21 mouse cellular contexts compared by ENCODE assay signal in the genomic region with DNA sequence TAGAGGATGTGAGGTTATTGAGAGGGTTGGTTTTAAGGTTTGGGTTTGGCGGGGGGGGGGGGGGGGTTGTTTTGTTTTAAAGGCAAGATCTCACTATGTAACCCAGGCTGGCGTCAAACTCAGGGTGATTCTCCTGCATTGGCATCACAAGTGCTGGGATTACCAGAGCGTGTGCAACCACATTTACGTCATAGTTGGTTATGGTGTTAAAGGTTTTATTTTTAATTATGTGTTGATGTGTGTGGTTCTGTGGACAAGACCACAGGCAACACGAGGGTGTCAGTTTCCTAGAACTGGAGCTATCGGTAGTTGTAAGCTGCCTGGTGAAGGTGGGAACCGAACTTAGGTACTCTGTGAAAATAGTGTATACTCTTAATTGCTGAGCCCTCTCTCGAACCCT. TPM values are rescaled to one million over a fixed set of nuclear protein-coding genes. Genes with fewer than 3 reads are reported as not detected.
DNase-seq lines count a peak whose midpoint lies in the region; ATAC-seq and TF ChIP-seq lines count a peak whose summit lies in the region.
"Had no signal": no experiment of that assay in that cellular context is flagged by ENCODE, and none has a peak within 500 bp of the region (broad histone marks: within the 10 kb centered on the region; RNA-seq: fewer than 3 reads in every experiment).

No protein-coding gene starts in this region.

- no peaks in the 10 kb centered on the region for H3K9me3 ChIP-seq in forebrain, embryonic 10.5 days
- no peaks in the 10 kb centered on the region for H3K9me3 ChIP-seq in forebrain, embryonic 13.5 days (replicated peaks)
- H3K9me3 ChIP-seq: heart, embryonic 13.5 days had no signal

- no peak overlapping the region for H3K9ac ChIP-seq in forebrain, embryonic 13.5 days
- H3K9ac ChIP-seq: heart, embryonic 13.5 days; hindbrain, embryonic 14.5 days had no signal

- H3K36me3 ChIP-seq in forebrain, embryonic 10.5 days (replicated peaks), result no peaks in the 10 kb centered on the region
- H3K36me3 ChIP-seq in forebrain, embryonic 13.5 days (ENCODE audit: poor library complexity, severe bottlenecking), result no peaks in the 10 kb centered on the region
- H3K36me3 ChIP-seq in spleen, adult 2 months (ENCODE audit: control insufficient read depth, insufficient read depth, low read length), result no peaks in the 10 kb centered on the region
- no peaks in the 10 kb centered on the region for H3K36me3 ChIP-seq in splenic B cell, adult 2 months (ENCODE audit: control insufficient read depth, insufficient read depth, low read length, poor library complexity, severe bottlenecking)
- H3K36me3 ChIP-seq: heart, embryonic 13.5 days had no signal

- TF ChIP-seq POLR2A in spleen, adult 2 months (IDR thresholded peaks at IDR 0.05; ENCODE audit: low read depth, low read length), result no peak

- no peak overlapping the region for H3K4me3 ChIP-seq in forebrain, embryonic 10.5 days
- H3K4me3 ChIP-seq in forebrain, embryonic 13.5 days, result no peak overlapping the region
- H3K4me3 ChIP-seq in spleen, adult 2 months (ENCODE audit: extremely low read depth, insufficient read depth, insufficient read length), result no peak overlapping the region
- H3K4me3 ChIP-seq: heart, embryonic 13.5 days had no signal

- H3K27ac ChIP-seq in forebrain, embryonic 10.5 days, result peak overlapping the region; percentile 71; the same call in 1 of the 2 replicates
- no peak overlapping the region for H3K27ac ChIP-seq in forebrain, embryonic 13.5 days
- peak overlapping the region; percentile 48 for H3K27ac ChIP-seq in spleen, adult 2 months (ENCODE audit: insufficient read depth, low read length)
- H3K27ac ChIP-seq: hindbrain, embryonic 14.5 days had no signal

- no peak for TF ChIP-seq CTCF in spleen, adult 2 months (IDR thresholded peaks at IDR 0.05; ENCODE audit: extremely low read depth, insufficient read depth, insufficient read length, insufficient replicate concordance)

- 85% methylated on average over 8 of the region's 8 CpGs for WGBS in forebrain, embryonic 10.5 days
- WGBS in forebrain, embryonic 13.5 days, result 73% methylated on average over 8 of the region's 8 CpGs
- 29% methylated on average over 8 of the region's 8 CpGs for WGBS in spleen, adult 2 months

- H3K4me1 ChIP-seq in forebrain, embryonic 10.5 days, result peaks cover 31% of the 10 kb centered on the region
- H3K4me1 ChIP-seq in forebrain, embryonic 13.5 days, result peaks cover 12% of the 10 kb centered on the region
- H3K4me1 ChIP-seq in spleen, adult 2 months (ENCODE audit: control insufficient read depth, insufficient read depth, insufficient read length), result peaks cover 22% of the 10 kb centered on the region; the same call in 1 of the 2 replicates

- DNase-seq in forebrain, embryonic 10.5 days (ENCODE audit: extremely low spot score, low spot score), result no peak
- peak in 1 of 2 experiments; percentile 90 for DNase-seq in spleen, adult 2 months (ENCODE audit: low read depth in 1 of 2, low spot score in 2 of 2)
- DNase-seq in spleen, adult 12 weeks (ENCODE audit: low spot score), result no peak
- DNase-seq in splenic B cell, adult 2 months (ENCODE audit: low read depth, low spot score), result peak; percentile 89
- no peak for DNase-seq in adipocyte (ENCODE audit: low spot score)
- DNase-seq in gastrocnemius, postnatal 25 days, result no peak
- DNase-seq: adrenal gland, postnatal 14 days; cerebellum, adult 2 months; cerebellum, postnatal 36 days; heart, adult 18-20 months; heart, postnatal 14 days; kidney, postnatal 36 days; layer of hippocampus, postnatal 36 days; lung, postnatal 4 days; thymus, adult 2 months had no signal

- no peaks in the 10 kb centered on the region for H3K27me3 ChIP-seq in forebrain, embryonic 10.5 days (ENCODE audit: poor library complexity, severe bottlenecking)
- no peaks in the 10 kb centered on the region for H3K27me3 ChIP-seq in forebrain, embryonic 13.5 days
- no peaks in the 10 kb centered on the region for H3K27me3 ChIP-seq in spleen, adult 2 months (ENCODE audit: control insufficient read depth, insufficient read depth, low read length)
- no peaks in the 10 kb centered on the region for H3K27me3 ChIP-seq in splenic B cell, adult 2 months (ENCODE audit: control insufficient read depth, insufficient read depth, low read length, poor library complexity, severe bottlenecking)
- H3K27me3 ChIP-seq: heart, embryonic 13.5 days had no signal

- ATAC-seq in forebrain, embryonic 13.5 days, result no peak
- ATAC-seq in inflammation-experienced regulatory T-cells, adult 6 months, result peak; percentile 44
- ATAC-seq: intestine, postnatal 0 days; midbrain, embryonic 16.5 days had no signal

- no peak overlapping the region for H3K4me2 ChIP-seq in forebrain, embryonic 13.5 days
- H3K4me2 ChIP-seq: heart, embryonic 13.5 days; hindbrain, embryonic 14.5 days had no signal

RNA-seq across cellular contexts. Expression of a gene that starts 3.7 kb away (rescaled TPM):
- 50.8 and 51.2 TPM in 2 replicates for polyA plus RNA-seq in forebrain, embryonic 10.5 days (2016; fragmentation: Nextera tagmentation; extraction: Ambion mirVana)
- 86.5 and 92.2 TPM in 2 replicates for polyA plus RNA-seq in forebrain, embryonic 13.5 days (2015; fragmentation: Nextera tagmentation; extraction: Ambion mirVana)
- 58.1 and 72.8 TPM in 2 replicates for polyA plus RNA-seq in spleen, adult 2 months (2012; rRNA removed)
- 10 to 100 TPM; 18.4 to 21.9 (median 18.7) TPM for polyA plus RNA-seq in inflammation-experienced regulatory T-cells, adult 6 months (2017; shearing (Covaris generic))
- 1 to 10 TPM; 4.2 to 6.3 TPM for total RNA-seq in gastrocnemius, postnatal 25 days (2021)

RNA-seq across cellular contexts. Expression of a gene that starts 59.8 kb away (rescaled TPM):
- 0.52 and 0.65 TPM in 2 replicates for polyA plus RNA-seq in forebrain, embryonic 10.5 days (2016; fragmentation: Nextera tagmentation; extraction: Ambion mirVana)
- polyA plus RNA-seq in forebrain, embryonic 13.5 days (2015; fragmentation: Nextera tagmentation; extraction: Ambion mirVana), result 5.8 and 6.1 TPM in 2 replicates
- 7.0 and 7.8 TPM in 2 replicates for polyA plus RNA-seq in spleen, adult 2 months (2012; rRNA removed)
- polyA plus RNA-seq in inflammation-experienced regulatory T-cells, adult 6 months (2017; shearing (Covaris generic)), result 10 to 100 TPM; 13.2 to 23.3 (median 16.7) TPM
- total RNA-seq in gastrocnemius, postnatal 25 days (2021), result 1 to 10 TPM; 7.9 to 9.5 TPM
